Mouse (Mus musculus) regulatory T cell (primary cell): ENCODE data around the gene Shkbp1.

ENCODE experiments used
- in situ Hi-C: fragments of 300-600 bp; cut with MboI, MseI; formaldehyde crosslinking; loops from one replicate; pipeline ENCODE4 v1.15.1; 2025; ENCODE audit warnings: high pct_unique_total_duplicates

Shkbp1 gene

DNA sequence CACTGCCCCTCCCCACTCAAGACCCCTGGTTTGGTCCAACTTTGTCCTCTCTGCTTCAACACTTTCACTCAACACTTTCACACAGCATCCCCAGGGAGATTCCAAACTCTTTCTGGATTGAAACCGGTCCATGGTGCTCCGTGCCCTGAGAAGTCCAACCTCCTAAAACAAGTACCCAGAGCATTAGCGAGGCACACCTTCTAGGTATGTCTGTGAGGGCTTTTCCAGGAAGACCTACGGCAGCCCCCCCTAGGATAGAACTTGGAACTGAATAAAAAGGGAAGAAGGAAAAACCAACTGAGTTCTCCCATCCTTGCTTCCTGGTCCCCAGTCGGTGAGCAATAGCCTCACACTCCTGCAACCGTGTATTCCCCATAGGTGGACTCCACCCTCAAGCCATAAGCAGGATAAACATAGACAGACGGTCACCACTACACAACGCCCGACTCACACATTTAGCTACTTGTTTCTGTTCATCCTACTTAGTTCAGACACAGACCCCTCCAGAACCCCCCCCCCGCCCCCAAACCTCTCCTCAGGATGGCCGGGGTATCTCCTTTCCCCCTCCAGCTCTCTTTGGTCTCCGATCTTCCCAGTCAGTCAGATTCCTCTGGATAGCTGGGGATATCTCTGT is 44.1 kb downstream of the Shkbp1 start:
- in situ Hi-C loops = no loop called here

DNA sequence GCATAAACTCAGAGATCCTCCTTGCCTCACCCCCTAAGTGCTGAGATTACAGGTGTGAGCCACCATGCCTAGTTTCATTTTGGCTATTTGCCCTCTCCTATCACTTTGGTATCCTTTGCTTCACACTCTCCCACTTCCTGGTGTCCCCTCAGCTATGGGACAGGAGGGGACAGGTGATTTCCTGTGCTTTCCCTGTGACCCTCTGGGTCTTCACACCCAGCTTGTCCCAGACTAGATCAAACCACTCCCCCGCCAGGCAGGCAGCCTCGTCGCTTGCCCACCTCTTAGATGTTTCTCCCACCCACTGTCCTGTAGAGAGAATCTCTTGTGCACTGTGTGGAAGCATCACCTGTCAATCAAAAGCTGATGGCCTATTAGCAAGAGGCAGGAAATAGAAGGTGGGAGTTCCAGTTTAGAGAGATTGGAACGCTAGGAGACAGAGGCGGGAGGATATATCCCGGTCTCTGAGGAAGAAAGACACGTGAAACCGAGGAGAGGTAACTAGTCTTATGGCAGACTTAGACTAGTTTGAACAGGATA is 44.8 kb downstream of the Shkbp1 start:
- in situ Hi-C loops = no loop called here

- in situ Hi-C loops = no loop called here
Measured at GRCm38 (mm10) chr7:27310306-27310705, 45.5 kb downstream of the Shkbp1 start.

DNA sequence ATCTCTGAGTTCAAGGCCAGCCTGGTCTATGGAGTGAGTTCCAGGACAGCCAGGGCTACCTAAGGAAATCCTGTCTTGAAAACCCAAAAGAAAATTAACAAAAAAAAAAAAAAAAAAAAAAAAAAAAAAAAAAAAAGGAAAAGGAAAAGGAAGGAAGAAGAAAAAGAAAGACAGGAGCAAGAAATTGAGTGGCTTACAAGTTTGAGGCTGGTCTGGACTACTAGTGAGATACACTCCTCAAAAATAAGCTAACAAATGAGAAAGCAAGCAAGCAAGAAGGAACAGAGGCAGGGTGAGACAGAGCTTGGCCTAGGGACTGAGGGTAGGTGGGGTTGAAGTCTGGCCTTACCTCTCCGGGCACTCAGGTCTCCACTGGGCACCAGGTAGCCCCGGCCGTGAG is 46.0 kb downstream of the Shkbp1 start:
- in situ Hi-C loops = no loop called here

DNA sequence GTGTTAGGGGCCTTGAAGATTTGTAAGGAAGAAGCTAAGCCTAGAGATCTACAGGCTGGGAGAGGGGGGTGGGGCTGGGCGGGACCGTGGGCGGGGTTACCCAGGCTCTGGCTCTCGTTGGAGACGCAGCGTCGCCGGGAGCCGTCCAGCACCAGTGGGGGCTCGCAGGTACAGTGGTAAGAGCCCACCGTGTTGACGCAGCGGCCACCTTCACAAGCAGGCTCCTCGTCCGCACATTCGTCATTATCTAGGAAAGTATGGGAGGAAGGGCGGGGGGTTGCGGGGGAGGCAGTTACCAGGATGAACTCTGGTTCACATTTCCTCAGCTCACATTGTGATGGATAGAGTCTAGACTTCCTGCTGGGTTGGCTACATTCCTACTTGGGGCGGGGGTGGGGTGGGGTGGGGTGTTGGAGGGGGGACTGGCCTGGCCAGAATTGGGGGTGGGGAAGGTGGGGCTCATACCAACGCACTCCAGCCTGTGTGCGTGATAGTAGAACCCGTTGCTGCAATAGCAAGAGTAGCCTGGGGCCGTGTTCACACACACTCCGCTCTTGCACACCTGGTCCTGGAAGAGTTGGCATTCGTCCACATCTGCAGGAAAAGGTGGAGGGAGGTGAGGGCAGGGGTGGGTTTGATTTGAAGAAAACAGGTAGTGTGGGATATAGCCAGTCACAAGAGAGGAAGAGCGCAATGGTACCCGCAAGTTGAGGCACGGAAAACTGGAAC is 46.8 kb downstream of the Shkbp1 start:
- in situ Hi-C loops = no loop called here

DNA sequence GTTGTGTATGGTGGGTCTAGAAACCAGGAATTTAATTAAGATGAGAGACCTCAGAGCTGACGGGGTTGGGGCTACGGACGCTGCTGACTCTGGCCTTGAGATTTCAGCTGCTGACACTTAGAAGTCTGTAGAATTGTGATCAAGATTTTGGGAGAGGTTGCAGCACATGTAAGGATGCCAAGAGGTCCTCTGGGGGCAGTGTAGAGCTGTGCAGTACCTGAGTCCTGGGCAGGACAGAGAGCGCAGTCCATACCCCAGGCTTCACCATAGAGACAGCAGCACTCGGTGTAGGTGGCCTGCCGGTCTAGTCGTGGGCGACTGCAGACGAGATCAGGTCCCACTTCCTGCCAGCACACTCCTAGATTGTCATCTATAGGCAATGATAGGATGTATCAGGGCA is 48.3 kb downstream of the Shkbp1 start:
- in situ Hi-C loops = no loop called here

GRCm38 (mm10) chr7:27306161-27307160 is 49.4 kb downstream of the Shkbp1 start:
- in situ Hi-C loops = no loop called here

GRCm38 (mm10) chr7:27305091-27305730 is 50.6 kb downstream of the Shkbp1 start:
- in situ Hi-C loops = no loop called here

- in situ Hi-C loops = no loop called here
Measured at GRCm38 (mm10) chr7:27302172-27302571, 53.6 kb downstream of the Shkbp1 start.

GRCm38 (mm10) chr7:27300801-27301200 is 55.0 kb downstream of the Shkbp1 start:
- in situ Hi-C loops = no loop called here

GRCm38 (mm10) chr7:27300351-27300750 is 55.5 kb downstream of the Shkbp1 start:
- in situ Hi-C loops = no loop called here

DNA sequence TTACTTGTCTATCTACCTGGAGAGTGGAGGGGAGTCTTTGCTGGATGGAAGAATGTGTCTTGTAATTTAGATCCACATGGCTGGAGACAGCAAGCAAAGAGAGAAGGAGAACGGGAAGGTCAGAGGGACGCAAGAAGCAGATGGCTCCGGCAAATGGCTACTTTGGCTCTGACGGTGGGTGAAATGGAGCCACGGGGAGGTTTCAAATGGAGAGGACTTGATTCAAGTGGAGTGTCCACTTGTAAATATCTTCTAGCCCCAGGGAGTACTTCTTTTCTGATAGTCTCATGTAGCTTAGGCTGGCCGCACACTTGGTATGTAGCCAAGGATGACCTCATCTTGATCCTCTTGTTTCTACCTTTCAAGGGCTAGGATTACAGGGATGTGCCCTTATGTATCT is 57.0 kb downstream of the Shkbp1 start:
- in situ Hi-C loops = loop anchor here (25.0 kb wide), 1 partner anchor 537 kb away; the partner anchor contains the start of gene Cyp2b19

GRCm38 (mm10) chr7:27298033-27298610 is 57.7 kb downstream of the Shkbp1 start:
- in situ Hi-C loops = loop anchor here (25.0 kb wide), 1 partner anchor 536 kb away; the partner anchor contains the start of gene Cyp2b19

DNA sequence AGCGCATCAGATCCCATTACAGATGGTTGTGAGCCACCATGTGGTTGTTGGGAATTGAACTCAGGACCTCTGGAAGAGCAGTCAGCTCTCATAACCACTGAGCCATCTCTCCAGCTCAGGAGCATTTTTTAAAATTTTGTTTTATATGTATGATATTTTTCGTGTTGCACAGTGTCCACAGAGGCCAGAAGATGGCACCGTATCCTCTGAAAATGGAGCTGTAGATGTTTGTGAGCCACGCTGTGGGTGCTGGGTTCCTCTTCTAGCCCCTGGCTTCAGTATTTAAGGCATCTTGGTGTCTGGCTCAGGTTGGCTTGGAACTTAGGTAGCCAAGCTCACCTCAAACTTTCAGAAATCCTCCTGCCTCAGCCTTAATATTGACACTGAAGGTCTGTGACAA is 59.3 kb downstream of the Shkbp1 start:
- in situ Hi-C loops = loop anchor here (25.0 kb wide), 1 partner anchor 534 kb away; the partner anchor contains the start of gene Cyp2b19

DNA sequence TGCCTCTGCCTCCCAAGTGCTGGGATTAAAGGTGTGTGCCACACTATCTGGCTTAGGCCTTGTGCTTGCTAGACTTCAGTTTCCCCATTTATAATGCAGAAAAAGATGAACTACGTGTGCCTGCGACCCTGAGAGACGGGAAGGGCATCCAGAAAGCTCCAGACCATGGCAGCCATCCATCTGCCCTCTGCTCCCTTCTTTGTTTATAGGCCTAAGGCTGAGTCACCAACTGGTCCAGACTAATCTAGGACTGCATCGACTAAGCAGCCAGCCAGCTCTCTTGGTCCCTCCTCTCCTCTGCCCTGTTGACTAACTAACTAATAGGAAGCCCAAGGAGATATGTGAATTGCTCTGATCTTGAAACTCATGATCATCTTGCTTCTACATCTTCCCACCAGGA is 59.9 kb downstream of the Shkbp1 start:
- in situ Hi-C loops = loop anchor here (25.0 kb wide), 1 partner anchor 534 kb away; the partner anchor contains the start of gene Cyp2b19
